Mouse (Mus musculus): ENCODE results near the gene Gm43191. TPM values are rescaled to one million over a fixed set of nuclear protein-coding genes. Genes with fewer than 3 reads are reported as not detected.

Gm43191 gene
- polyA plus RNA-seq, 1 experiment from 2014 or later: 2.6 TPM

- in situ Hi-C loops (cut with MboI; ENCODE audit: low pct_unique_long_range_greater_than_20kb): no loop called here
- ATAC-seq (no peak), DNase-seq (ENCODE audit: low read depth, low spot score) (no peak)
- ChIA-PET POLR2A (no interaction called here), CTCF (no interaction called here)
- H3K27me3 ChIP-seq: no peaks in the 10 kb centered on the region
- no peak for TF ChIP-seq CTCF (IDR thresholded peaks at IDR 0.05)
Measured at GRCm38 (mm10) chr3:116634091-116634490, 47.0 kb downstream of the Gm43191 start.

GRCm38 (mm10) chr3:116632971-116633370 lies 48.1 kb downstream of the Gm43191 start:
- no peak for ATAC-seq
- in situ Hi-C loops (cut with MboI; ENCODE audit: low pct_unique_long_range_greater_than_20kb): no loop called here
- no peak for TF ChIP-seq CTCF (IDR thresholded peaks at IDR 0.05)

GRCm38 (mm10) chr3:116631459-116631858 lies 49.6 kb downstream of the Gm43191 start:
- no peaks in the 10 kb centered on the region for H3K27me3 ChIP-seq
- no peak for TF ChIP-seq CTCF (IDR thresholded peaks at IDR 0.05)
- CTCF ChIA-PET: interaction anchor here (1.0 to 3.7 kb wide), 9 partner anchors 9 to 118 kb away, joined by 3 to 11 read pairs (median 4); partner anchors contain the start of gene Trmt13
- in situ Hi-C loops (cut with MboI; ENCODE audit: low pct_unique_long_range_greater_than_20kb): no loop called here
- DNase-seq (ENCODE audit: low read depth, low spot score) (no peak), ATAC-seq (no peak)
- POLR2A ChIA-PET: no interaction called here

More at GRCm38 (mm10) chr3:116632971-116633370, 48.1 kb downstream of the Gm43191 start:
- DNase-seq (ENCODE audit: low read depth, low spot score): no peak
- CTCF ChIA-PET: interaction anchor here (1.3 to 3.7 kb wide), 2 partner anchors 8 to 12 kb away, joined by 4 to 11 read pairs; no protein-coding TSS in a partner anchor
- POLR2A ChIA-PET: no interaction called here
- no peaks in the 10 kb centered on the region for H3K27me3 ChIP-seq

- in situ Hi-C loops (cut with MboI; ENCODE audit: low pct_unique_long_range_greater_than_20kb): no loop called here
- no peak for ATAC-seq
Measured at GRCm38 (mm10) chr3:116622641-116623040, 58.4 kb downstream of the Gm43191 start.

GRCm38 (mm10) chr3:116620636-116621370 lies 60.3 kb downstream of the Gm43191 start:
- ATAC-seq (no peak), DNase-seq (ENCODE audit: low read depth, low spot score) (no peak)
- CTCF ChIA-PET: interaction anchor here (0.8 to 4.0 kb wide), 6 partner anchors 9 to 289 kb away, joined by 3 to 22 read pairs (median 5); no protein-coding TSS in a partner anchor
- TF ChIP-seq CTCF (IDR thresholded peaks at IDR 0.05): no peak
- no peaks in the 10 kb centered on the region for H3K27me3 ChIP-seq
- in situ Hi-C loops (cut with MboI; ENCODE audit: low pct_unique_long_range_greater_than_20kb): no loop called here
- POLR2A ChIA-PET: no interaction called here

More at GRCm38 (mm10) chr3:116622641-116623040, 58.4 kb downstream of the Gm43191 start:
- no peak for TF ChIP-seq CTCF (IDR thresholded peaks at IDR 0.05)
- ChIA-PET CTCF (interaction anchor here (0.7 to 4.0 kb wide), 3 partner anchors 12 to 290 kb away, joined by 3 to 22 read pairs (median 3); no protein-coding TSS in a partner anchor), POLR2A (no interaction called here)
- no peaks in the 10 kb centered on the region for H3K27me3 ChIP-seq
- no peak for DNase-seq (ENCODE audit: low read depth, low spot score)

- ATAC-seq: no peak
Measured at GRCm38 (mm10) chr3:116618855-116619254, 62.2 kb downstream of the Gm43191 start.

GRCm38 (mm10) chr3:116615318-116616068 lies 65.6 kb downstream of the Gm43191 start:
- H3K27me3 ChIP-seq: no peaks in the 10 kb centered on the region
- ChIA-PET POLR2A (no interaction called here), CTCF (interaction anchor here (0.7 to 2.4 kb wide), 9 partner anchors 11 to 311 kb away, joined by 3 to 10 read pairs (median 3); partner anchors contain the start of gene Sass6)
- no peak for DNase-seq (ENCODE audit: low read depth, low spot score)
- in situ Hi-C loops (cut with MboI; ENCODE audit: low pct_unique_long_range_greater_than_20kb): no loop called here
- ATAC-seq: no peak
- TF ChIP-seq CTCF (IDR thresholded peaks at IDR 0.05): no peak

More at GRCm38 (mm10) chr3:116618855-116619254, 62.2 kb downstream of the Gm43191 start:
- in situ Hi-C loops (cut with MboI; ENCODE audit: low pct_unique_long_range_greater_than_20kb): no loop called here
- TF ChIP-seq CTCF (IDR thresholded peaks at IDR 0.05): no peak
- no peaks in the 10 kb centered on the region for H3K27me3 ChIP-seq
- DNase-seq (ENCODE audit: low read depth, low spot score): no peak
- CTCF ChIA-PET: interaction anchor here (0.8 to 1.8 kb wide), 4 partner anchors 9 to 41 kb away, joined by 3 to 7 read pairs (median 4); no protein-coding TSS in a partner anchor
- POLR2A ChIA-PET: interaction anchor here (0.5 to 0.6 kb wide), 3 partner anchors 31 to 298 kb away, joined by 3 to 6 read pairs (median 3); no protein-coding TSS in a partner anchor

GRCm38 (mm10) chr3:116614295-116614892 lies 66.7 kb downstream of the Gm43191 start, which contains the start of gene Trmt13:
TSS of gene Trmt13 (minus strand) at chr3:116614587.
- TF ChIP-seq CTCF (IDR thresholded peaks at IDR 0.05): no peak
- ATAC-seq: peak; percentile 83
- H3K27me3 ChIP-seq: no peaks in the 10 kb centered on the region
- DNase-seq (ENCODE audit: low read depth, low spot score): no peak
- POLR2A ChIA-PET: no interaction called here
- CTCF ChIA-PET: interaction anchor here (0.9 to 2.4 kb wide), 11 partner anchors 10 to 137 kb away, joined by 3 to 10 read pairs (median 4); partner anchors contain the start of gene Sass6
- in situ Hi-C loops (cut with MboI; ENCODE audit: low pct_unique_long_range_greater_than_20kb): no loop called here

GRCm38 (mm10) chr3:116604570-116604969 lies 76.5 kb downstream of the Gm43191 start:
- ATAC-seq (no peak), DNase-seq (ENCODE audit: low read depth, low spot score) (no peak)
- no peak for TF ChIP-seq CTCF (IDR thresholded peaks at IDR 0.05)
- H3K27me3 ChIP-seq: no peaks in the 10 kb centered on the region
- ChIA-PET CTCF (interaction anchor here (0.9 to 4.8 kb wide), 9 partner anchors 10 to 146 kb away, joined by 3 to 22 read pairs (median 3); partner anchors contain the start of genes Sass6 and Trmt13), POLR2A (no interaction called here)
- in situ Hi-C loops (cut with MboI; ENCODE audit: low pct_unique_long_range_greater_than_20kb): no loop called here

GRCm38 (mm10) chr3:116601781-116602180 lies 79.3 kb downstream of the Gm43191 start:
- POLR2A ChIA-PET: no interaction called here
- DNase-seq (ENCODE audit: low read depth, low spot score) (no peak), ATAC-seq (no peak)
- in situ Hi-C loops (cut with MboI; ENCODE audit: low pct_unique_long_range_greater_than_20kb): no loop called here
- TF ChIP-seq CTCF (IDR thresholded peaks at IDR 0.05): no peak
- H3K27me3 ChIP-seq: no peaks in the 10 kb centered on the region
- CTCF ChIA-PET: interaction anchor here (1.0 to 4.8 kb wide), 7 partner anchors 13 to 234 kb away, joined by 3 to 22 read pairs (median 4); partner anchors contain the start of gene Trmt13

Measured in Patski (cell line).